Mouse (Mus musculus) kidney, postnatal 36 days (tissue): ENCODE results near the gene Pon3.

ENCODE experiments used
- DNase-seq, 2 experiments: peaks; one replicate each; pipeline ENCODE4 v3.0.0; 2021 to 2022; ENCODE audit warnings: mixed read lengths in 2 of 2

The Pon3 gene

DNA sequence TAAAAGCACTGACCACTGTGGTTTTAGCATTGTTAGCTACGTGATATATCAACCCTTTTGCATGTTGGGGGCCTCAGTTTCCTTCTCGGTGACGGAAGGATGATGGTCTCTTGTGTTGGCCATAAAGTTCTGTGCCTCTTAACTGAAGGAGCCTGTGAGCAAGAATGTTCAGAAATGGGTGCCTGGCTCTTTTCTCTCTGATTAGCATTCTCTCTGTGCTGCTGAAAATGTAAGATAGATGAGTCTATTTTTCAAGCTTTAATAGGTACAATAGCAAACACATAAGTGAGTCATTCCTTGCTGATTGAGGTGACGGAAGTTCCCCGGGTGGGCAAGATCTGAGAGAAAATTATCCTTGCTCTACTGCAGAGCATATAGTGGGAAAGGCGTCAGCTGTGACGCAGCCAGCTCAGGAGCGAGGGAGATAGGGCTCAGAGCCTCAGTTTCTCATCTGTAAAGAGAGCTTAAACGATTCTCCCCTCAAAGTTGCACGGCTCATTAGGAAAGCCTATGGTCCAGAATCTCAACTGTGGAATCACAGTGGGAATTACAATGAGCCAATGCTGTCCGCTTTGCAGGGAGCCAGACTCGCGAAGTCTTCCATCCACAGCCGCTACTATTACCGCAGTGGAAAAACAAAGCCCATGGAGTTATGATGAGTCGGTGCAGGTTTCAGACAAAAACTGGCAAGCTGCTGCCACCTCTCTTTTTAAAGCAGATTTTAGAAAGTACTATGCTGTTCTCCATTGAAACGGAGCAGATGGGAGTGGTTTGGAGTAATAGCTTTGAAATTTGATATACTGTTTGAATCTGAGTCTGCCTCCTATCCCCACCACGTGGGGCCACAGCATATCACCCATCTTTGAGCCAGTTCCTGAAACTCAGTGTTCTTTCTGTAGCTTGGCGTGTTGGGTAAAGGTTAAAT, 77.9 kb downstream of the Pon3 start:
- no peak for DNase-seq

DNA sequence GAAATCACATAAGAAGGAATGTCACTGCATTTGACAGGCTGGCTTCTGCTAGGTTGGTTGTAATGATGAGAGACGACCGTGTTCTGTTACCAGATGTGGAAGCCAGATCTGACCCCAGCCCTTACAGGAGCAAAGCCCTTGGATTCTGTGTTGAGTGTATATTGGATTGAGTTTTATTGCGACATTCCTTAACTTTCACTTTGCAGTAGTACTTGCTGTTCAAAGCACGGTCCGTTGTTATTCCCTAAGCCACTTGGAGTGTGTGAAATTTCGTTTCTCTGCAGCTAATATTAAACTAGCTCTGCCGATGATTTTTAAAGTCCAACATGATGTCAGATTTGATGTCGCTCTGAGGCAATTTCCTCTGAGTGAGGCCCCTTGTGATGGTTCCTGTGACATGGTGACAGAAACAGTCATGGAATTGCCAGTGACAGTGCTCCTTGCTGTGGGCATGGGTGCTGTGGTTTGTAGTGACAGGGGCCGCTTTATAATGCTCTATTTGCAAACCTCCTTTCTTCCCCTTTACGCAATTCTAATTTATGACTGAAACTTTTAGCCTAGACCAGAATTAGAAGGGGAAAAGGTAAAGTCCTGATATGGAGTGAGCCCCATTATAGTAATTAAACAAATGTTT, 81.8 kb downstream of the Pon3 start:
- DNase-seq = no peak

DNA sequence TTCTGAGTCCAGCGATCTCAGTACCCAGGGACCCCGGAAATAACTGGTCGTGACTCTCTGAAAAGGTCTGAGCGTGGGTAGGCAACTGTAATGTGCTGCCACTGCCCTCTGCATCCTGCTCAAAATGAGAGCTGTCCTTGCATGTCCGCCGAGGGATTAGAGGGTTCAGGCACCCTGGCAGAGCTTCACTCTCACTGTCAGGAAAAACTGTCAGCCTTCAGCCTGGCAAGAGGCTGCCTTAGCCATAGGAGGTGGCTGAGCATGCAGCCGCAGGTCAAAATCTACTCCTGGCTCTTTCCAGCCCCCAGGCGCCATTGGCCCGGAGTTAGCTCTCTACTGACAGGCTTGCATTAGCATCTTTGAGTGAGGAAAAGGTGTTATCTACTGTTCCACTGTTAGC, 83.5 kb downstream of the Pon3 start:
- DNase-seq = no peak

DNA sequence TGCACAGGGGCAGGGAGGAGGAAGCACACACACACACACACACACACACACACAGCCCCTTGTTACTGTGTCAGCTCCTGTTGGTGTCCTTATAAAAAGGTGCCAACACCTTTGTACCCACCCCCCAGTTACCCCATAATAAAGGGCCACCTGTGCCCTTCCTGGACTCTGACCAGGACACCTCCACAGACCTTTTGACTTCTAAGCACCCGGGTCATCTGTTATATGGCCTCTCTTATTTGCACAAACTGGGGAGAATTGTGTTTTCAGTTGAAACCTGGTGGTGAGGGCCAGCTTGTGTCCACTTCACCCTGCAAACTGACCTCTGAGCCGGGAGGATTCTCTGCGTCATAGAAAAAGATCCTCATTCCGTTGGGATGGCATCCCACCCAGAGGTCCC, 84.7 kb downstream of the Pon3 start:
- no peak for DNase-seq
